Comparison of ENCODE assay signal across 25 mouse cellular contexts in genomic region chr13:91156308-91156707, GRCm38 (mm10).
"Had no signal": no experiment of that assay in that cellular context is flagged by ENCODE, and none has a peak within 500 bp of the region (broad histone marks: within the 10 kb centered on the region; RNA-seq: fewer than 3 reads in every experiment).

No protein-coding gene starts in this region.

- H3K4me1 ChIP-seq: heart, embryonic 13.5 days; heart, embryonic 15.5 days; hindbrain, embryonic 13.5 days; hindbrain, embryonic 15.5 days; limb, embryonic 13.5 days; limb, embryonic 15.5 days; liver, embryonic 13.5 days; liver, embryonic 15.5 days had no signal

- H3K4me2 ChIP-seq: heart, embryonic 11.5 days; heart, embryonic 13.5 days; heart, embryonic 15.5 days; hindbrain, embryonic 13.5 days; hindbrain, embryonic 15.5 days; kidney, embryonic 15.5 days; limb, embryonic 13.5 days; limb, embryonic 15.5 days; liver, embryonic 11.5 days; liver, embryonic 13.5 days; liver, embryonic 15.5 days had no signal

- ATAC-seq: hindbrain, postnatal 0 days; liver, postnatal 0 days had no signal

- H3K36me3 ChIP-seq: heart, embryonic 13.5 days; heart, embryonic 15.5 days; hindbrain, embryonic 13.5 days; hindbrain, embryonic 15.5 days; kidney, embryonic 15.5 days; limb, embryonic 13.5 days; limb, embryonic 15.5 days; liver, embryonic 13.5 days; liver, embryonic 15.5 days had no signal

- H3K9ac ChIP-seq: heart, embryonic 13.5 days; heart, embryonic 15.5 days; hindbrain, embryonic 13.5 days; hindbrain, embryonic 15.5 days; kidney, embryonic 15.5 days; limb, embryonic 13.5 days; limb, embryonic 15.5 days; liver, embryonic 13.5 days; liver, embryonic 15.5 days; liver, postnatal 0 days had no signal

- H3K27ac ChIP-seq: heart, embryonic 13.5 days; heart, embryonic 15.5 days; hindbrain, embryonic 13.5 days; hindbrain, embryonic 15.5 days; hindbrain, postnatal 0 days; kidney, embryonic 15.5 days; kidney, postnatal 0 days; limb, embryonic 13.5 days; limb, embryonic 15.5 days; liver, embryonic 13.5 days; liver, embryonic 15.5 days had no signal

- H3K4me3 ChIP-seq: heart, embryonic 13.5 days; heart, embryonic 15.5 days; hindbrain, embryonic 13.5 days; hindbrain, embryonic 15.5 days; kidney, embryonic 15.5 days; limb, embryonic 13.5 days; limb, embryonic 15.5 days; liver, embryonic 13.5 days; liver, embryonic 15.5 days had no signal

- H3K27me3 ChIP-seq: heart, embryonic 13.5 days; heart, embryonic 15.5 days; hindbrain, embryonic 13.5 days; hindbrain, embryonic 15.5 days; kidney, embryonic 15.5 days; limb, embryonic 13.5 days; limb, embryonic 15.5 days; liver, embryonic 13.5 days; liver, embryonic 15.5 days had no signal

- H3K9me3 ChIP-seq: heart, embryonic 13.5 days; heart, embryonic 15.5 days; hindbrain, embryonic 13.5 days; hindbrain, embryonic 15.5 days; kidney, embryonic 15.5 days; limb, embryonic 13.5 days; limb, embryonic 15.5 days; liver, embryonic 13.5 days; liver, embryonic 15.5 days had no signal

- DNase-seq: gastrocnemius, postnatal 14 days; gastrocnemius, postnatal 36 days; heart, adult 18-20 months; heart, postnatal 14 days; heart, postnatal 36 days; kidney, adult 11 months; kidney, adult 8-10 months; kidney, postnatal 25 days; layer of hippocampus, adult 9-11 months; layer of hippocampus, postnatal 36 days; left cerebral cortex, postnatal 4 days; liver, embryonic 13.5 days; liver, postnatal 0 days had no signal
